Mouse (Mus musculus): ENCODE results near the gene Cyfip2.

- TF ChIP-seq EP300 (IDR thresholded peaks at IDR 0.05) = no peak
- no peak for TF ChIP-seq CTCF (IDR thresholded peaks at IDR 0.05)
These were observed 146.6 kb downstream of the Cyfip2 start, which contains the start of gene Nipal4 for GRCm38 (mm10) chr11:46165866-46166585.
